Mouse (Mus musculus) forelimb bud, embryonic 11.5 days (tissue): ENCODE measurements around the gene Gm11939.
"Not testable (repeated sequence)": the region's sequence is repeated elsewhere in the genome, so short reads cannot be mapped to it uniquely, and the experiment has no call there.

Source experiments
- DNase-seq: peaks from one replicate; pipeline ENCODE4 v3.0.0-alpha.2; 2012; ENCODE audit warnings: low read depth, low spot score

Gene Gm11939

DNA sequence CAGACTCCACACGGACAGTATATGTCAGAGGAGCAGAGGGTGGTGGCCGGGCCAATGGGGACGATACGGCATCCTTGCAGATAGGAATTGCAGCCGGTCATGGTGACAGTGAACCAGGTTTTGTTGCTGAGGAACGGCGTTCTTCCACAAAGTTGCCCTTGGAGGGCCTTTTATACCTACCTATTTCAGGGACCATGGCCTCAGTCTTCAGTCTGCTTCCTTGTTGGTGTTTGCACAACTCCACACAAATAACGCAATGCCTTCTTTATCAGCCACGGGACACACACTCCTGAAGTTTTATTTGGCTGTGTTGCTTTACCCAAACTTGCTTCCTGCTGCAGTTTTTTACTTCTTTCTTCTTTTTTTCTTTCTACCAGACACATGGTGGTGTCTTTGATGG, at the start of gene Gm11939:
TSS of gene Gm11939 (minus strand) at position 101 of the 400 bp plus-strand sequence.
- no peak for DNase-seq

DNA sequence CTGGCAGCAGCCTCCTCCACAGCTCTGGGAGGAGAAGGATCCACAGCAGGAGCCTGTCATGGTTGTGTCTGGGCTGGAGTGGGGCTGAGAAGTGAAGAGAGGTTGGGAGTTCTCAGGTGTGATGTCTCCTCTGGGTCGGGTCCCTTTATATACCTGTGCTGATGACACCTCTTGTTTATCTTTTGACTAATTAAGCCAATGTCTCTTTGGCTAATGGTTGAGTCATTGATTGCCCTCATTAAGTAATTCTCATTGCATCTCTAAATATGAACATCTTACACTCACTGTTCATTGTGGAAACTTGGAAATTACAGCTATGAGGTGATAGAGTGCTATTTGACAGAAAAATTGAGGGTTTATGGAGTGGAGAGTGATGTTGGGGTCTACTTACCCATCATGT, 43.9 kb upstream of the Gm11939 start, which contains the start of gene Gm11938:
TSS of gene Gm11938 (minus strand) at position 101 of the 400 bp plus-strand sequence.
- not testable (repeated sequence) for DNase-seq

DNA sequence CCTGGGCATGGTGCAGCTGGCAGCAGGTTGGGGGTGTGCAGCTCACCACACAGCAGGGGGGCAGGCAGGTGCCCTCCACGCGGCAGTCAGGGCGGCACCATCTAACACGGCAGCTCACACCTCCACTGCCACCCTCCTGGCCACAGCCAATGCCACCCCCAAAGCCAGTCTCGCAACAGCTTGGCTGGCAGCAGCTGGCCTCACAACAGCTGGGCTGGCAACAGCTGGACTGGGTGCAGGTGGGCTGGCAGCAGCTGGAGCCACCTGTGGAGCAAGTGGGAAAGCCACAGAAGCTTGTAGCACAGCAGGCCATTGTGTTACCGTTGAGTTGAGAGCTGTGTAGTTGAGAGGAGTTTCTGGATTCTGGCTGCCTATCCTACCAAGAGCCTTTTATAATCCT, 38.5 kb upstream of the Gm11939 start, which contains the start of gene Krtap9-3:
TSS of gene Krtap9-3 (minus strand) at position 364 of the 400 bp plus-strand sequence.
- not testable (repeated sequence) for DNase-seq

DNA sequence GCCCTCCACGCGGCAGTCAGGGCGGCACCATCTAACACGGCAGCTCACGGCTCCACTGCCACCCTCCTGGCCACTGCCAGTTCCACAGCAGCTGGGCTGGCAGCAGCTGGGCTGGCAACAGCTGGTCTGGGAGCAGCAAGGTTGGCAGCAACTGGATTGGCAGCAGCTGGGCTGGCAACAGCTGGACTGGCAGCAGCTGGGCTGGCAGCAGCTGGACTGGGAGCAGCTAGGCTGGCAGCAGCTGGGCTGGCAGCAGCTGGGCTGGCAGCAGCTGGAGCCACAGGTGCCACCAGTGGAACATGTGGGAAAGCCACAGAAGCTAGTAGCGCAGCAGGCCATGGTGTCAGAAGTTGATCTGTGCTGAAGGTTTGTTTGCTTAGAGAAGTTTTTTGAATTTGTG, 31.7 kb upstream of the Gm11939 start, which contains the start of gene Krtap1-3:
TSS of gene Krtap1-3 (minus strand) at position 359 of the 400 bp plus-strand sequence.
- DNase-seq = no peak

DNA sequence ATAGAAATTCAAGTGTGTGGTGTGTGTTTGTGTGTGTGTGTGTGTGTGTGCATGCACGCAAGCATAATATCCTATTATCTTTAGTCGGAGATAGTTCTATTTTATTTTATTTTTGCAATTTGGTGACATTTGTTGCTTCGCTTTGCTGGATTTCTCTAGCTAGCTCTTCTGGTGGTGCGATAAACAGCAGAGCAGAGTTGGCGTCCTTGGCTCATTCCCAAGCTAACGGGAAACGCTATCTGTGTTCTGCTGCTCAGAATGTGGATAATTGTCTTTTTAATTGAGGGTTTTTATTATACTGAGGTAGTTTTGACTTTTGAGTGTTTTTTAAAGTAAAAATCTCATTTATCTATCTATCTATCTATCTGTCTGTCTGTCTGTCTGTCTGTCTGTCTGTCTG, 25.8 kb upstream of the Gm11939 start:
- no peak for DNase-seq

DNA sequence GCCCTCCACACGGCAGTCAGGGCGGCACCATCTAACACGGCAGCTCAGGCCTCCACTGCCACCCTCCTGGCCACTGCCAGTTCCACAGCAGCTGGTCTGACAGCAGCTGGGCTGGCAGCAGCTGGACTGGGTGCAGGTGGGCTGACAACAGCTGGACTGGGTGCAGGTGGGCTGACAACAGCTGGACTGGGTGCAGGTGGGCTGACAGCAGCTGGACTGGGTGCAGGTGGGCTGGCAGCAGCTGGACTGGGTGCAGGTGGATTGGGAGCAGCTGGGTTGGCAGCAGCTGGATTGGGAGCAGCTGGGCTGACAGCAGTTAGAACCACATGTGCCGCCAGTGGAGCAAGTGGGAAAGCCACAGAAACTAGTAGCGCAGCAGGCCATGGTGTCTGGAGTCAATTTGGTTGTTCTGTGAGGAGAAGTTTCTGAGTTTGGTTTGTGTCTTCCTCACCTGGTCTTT, 24.0 kb upstream of the Gm11939 start, which contains the start of gene Krtap1-4:
TSS of gene Krtap1-4 (minus strand) at position 410 of the 460 bp plus-strand sequence.
- DNase-seq = no peak

DNA sequence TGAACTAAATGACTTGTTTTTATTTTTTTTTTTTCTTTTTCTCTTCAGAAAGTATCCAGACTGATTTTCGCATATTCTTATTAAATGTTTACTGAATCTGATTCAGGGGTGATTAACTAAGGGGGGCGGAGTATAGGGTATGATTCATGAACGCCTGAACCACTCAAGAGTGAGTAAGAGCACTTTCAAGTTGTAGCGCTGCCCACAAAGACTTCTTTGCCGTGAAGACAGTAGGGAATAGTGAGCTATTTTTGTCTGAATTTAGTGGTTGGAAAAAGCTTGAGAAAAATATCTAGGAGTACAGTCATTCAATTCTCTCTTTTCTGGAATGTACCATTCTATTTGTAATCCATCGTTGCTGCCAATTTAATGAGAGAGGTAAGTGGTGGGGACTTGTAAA, 22.3 kb upstream of the Gm11939 start:
- no peak for DNase-seq

DNA sequence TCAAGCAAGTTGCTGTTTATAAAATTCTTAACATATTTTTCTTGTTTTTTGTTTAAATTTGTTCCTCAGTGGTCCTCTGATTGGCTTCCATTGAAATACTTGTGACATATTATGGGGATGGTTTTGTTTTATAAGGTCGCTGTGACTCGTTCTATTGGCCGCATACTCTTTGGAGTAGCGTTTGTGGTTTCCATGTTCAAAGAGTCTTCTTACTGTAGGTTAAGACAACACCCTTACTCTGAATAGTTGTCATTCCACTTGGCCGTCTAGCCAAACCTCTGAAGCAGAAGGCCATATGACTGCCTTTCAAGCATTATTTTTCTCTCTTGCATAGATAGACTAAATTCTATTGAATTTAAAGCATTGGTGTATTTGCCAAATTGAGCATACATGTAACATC, 21.8 kb upstream of the Gm11939 start:
- DNase-seq = no peak

DNA sequence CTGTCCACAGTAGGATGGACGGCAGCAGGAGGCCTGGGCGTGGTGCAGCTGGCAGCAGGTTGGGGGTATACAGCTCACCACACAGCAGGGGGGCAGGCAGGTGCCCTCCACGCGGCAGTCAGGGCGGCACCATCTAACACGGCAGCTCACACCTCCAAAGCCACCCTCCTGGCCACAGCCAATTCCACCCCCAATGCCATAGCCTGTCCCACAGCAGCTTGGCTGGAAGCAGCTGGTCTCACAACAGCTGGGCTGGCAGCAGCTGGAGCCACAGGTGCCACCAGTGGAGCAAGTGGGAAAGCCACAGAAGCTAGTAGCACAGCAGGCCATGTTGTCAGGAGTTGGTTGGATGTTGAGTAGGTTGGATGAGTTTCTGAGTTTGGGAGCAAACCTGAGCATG, 21.4 kb upstream of the Gm11939 start, which contains the start of gene Krtap1-5:
TSS of gene Krtap1-5 (minus strand) at position 381 of the 400 bp plus-strand sequence.
- DNase-seq = no peak

DNA sequence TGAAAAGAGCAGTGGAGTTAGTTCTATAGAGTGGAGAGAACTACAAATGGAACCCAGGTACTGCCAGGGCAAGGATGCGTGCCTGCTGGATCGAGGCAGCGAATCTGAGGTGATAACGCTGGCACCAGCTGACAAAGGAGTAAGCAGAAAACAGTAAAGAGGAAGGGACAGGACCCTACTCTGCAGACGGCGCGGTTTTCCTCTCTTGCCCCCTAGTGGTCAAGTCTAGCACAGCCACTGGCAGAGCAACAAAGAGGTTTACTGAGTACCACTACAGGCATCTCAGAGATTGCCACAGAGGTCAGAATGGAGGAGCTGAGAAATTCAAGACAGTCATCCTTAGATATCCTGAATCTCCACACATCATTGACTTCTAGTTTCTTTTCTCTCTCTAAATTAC, 14.8 kb upstream of the Gm11939 start:
- peak; percentile 76 for DNase-seq

DNA sequence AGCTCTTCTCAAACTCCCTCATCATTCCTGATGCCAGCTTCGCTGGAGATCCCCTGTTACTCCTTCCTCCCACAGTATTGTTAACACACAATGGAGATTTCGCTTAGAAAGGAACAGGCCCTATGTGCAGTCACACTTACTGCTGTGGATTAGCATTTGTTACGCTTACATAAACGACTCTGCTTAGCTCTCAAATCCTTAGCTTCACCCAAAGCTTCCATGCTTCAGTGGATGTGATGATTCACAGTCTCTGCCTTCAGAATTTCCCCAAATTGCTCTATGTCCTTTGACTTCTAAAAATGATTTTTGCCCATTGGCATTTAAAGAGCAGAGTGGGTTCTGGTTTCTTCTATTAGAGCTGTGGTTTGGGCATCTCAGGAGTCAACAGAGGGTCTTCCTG, 13.9 kb upstream of the Gm11939 start:
- DNase-seq = no peak

DNA sequence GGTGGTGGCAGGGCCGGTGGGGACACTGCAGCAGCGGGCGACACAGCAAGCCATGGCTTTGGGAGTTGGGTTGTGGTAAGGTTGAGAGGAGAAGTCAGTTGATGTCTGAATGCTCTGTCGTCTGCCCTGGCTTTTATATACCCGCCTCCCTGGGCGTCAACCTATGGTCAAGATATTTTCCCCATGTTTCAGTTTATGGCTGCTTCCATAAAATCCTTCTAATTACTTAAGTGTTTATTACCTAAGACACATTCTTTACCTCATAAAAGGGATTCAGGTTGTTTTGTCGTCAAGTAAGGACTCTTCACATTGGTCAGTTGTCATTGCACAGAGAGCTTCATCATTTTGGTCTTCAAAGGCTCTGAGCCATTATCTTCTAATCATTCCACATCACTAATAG, 7.3 kb upstream of the Gm11939 start, which contains the start of gene Krtap3-1:
TSS of gene Krtap3-1 (minus strand) at position 101 of the 400 bp plus-strand sequence.
- no peak for DNase-seq

DNA sequence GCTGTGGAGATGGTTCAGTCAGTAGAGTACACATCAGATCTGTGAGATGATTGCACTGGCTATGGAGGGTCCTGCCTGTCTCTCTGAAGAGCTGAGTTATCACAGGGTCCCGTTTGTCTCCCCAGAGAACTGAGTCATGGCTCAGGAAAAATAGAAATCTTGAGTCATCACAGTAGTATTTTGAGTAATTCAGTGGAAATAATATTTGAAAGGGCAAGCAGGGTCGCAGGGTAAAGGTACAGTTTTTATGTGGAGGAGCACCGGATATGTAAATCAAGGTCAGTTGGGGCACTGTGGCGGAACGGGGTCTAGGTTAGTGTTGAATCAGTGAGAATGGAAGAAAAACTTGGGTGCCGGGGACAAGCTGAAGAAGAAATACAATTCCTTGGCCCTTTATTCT, 3.3 kb upstream of the Gm11939 start:
- DNase-seq = no peak

DNA sequence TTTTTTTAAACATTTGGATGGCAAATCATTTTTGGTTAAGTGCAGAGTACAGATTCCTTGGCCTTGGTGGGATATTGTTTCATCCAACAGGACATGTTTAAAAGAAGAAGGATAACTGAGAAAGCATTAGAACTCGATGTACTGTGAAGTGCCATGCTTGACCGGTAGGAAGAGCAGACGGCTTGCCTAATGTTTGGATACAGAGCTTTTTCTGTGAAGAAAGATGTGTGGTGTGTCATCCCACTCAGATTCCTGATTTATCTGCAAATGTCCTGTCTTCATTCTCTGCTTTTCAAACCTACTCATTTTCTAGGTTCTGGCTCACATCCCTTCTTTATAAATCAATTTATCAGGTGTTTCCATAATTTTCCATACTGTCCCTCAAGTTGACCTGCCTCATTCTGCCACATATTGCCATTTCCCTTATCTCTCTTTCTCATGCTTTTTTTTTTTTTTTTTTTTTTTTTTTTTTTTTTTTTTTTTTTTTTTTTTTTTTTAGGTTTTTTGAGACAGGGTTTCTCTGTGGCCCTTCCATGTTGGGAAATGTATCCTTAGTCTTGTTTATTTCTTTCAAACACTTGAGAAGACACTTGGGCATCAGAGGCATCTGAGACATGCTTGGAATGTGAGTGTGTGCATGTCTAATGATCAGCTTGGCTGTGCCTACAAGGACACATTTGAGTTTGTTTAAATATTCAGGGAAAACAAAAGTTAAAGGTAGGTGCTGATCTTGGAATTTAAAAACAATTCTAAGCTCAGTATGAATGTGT, 1.1 kb downstream of the Gm11939 start:
- no peak for DNase-seq

DNA sequence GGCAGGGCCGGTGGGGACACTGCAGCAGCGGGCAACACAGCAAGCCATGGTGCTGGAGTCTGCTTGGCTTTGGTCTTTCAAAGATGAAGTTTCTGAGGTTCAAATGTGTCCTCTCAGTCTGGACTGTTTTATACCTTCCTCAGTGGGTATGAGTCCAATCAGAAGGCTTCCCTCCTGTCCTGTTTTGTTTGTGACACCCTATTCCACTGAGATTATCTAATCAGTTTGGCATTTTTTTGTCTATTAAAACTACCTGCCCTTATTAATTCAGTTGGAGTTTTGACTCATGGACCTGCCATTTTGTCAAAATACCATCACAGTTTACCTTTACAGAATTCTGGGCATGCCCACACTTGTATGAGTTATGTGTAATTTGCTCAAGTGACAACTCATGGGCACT, 2.5 kb downstream of the Gm11939 start, which contains the start of gene Krtap3-2:
TSS of gene Krtap3-2 (minus strand) at position 101 of the 400 bp plus-strand sequence.
- DNase-seq = no peak

DNA sequence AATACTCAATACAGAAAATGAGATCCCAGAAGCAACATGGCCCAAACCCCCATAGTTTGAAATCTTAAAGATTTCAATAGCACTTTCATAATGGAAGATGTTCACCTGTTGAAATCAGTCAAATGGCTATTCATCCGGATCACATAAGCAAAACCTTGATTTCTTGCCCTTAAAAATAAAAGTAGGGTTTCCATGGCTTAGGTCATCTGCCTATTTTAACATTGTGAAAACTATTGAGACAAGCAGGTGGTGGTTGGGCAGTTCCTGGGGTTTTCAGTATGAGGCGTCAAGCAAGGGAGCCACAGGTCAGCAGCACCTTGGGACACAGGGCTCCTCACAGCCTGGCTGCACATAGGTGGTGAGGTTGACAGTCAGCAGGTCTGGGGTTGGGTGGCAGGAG, 3.1 kb downstream of the Gm11939 start:
- no peak for DNase-seq

DNA sequence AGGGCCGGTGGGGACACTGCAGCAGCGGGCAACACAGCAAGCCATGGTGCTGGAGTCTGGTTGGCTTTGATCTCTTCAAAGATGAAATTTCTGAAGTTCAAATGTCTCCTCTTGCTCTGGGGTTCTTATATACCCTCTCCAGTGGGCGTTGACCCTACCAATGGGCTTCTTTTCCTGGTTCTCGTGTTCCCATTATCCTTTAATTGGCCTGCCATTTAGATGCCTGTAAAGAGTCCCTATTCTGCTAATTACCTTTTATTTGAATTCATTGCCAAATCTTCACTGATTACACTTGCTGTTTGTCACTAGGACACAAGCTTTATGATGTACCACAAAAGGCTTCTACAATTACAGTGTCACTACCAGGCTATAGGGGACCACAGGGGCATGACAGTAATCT, 8.5 kb downstream of the Gm11939 start, which contains the start of gene Krtap3-3:
TSS of gene Krtap3-3 (minus strand) at position 101 of the 400 bp plus-strand sequence.
- no peak for DNase-seq

DNA sequence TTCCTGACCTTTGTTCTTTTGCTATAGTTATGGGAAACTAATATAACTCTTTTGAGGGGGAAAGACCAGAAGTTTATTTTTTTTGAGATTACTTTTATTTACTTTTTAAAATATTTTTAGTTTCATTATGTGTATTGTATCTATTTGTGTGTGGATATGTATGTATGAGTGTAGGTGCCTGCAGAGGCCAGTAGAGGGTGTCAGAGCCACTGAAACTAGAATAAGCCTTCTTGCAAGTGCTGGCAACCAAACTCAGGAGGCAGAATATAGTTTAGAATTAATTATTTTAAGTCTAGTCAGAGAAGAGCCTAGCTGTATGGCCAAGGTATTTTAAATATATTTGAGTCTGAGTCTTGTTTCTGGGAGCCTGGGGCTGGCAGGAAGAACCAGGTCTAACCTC, 11.4 kb downstream of the Gm11939 start:
- no peak for DNase-seq

DNA sequence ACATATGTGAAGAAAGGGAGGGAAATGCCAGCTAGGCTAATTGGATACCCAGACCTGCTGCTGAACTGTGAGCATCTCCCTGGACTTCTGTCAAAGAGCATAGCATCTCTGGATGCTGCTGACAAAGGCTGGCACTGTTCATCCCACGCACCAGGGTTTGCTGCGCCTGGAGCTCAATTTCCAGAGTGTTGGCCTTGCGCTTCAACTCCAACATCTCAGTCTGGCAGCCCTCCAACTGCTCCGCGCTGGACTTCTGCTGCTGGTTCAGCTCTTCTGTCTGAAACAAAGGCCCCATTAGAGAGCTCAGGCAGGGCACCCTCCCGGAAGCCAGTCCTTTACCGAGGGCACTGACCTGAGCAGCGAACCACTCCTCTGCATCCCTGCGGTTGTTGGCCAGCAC, 19.5 kb downstream of the Gm11939 start:
- DNase-seq = no peak

DNA sequence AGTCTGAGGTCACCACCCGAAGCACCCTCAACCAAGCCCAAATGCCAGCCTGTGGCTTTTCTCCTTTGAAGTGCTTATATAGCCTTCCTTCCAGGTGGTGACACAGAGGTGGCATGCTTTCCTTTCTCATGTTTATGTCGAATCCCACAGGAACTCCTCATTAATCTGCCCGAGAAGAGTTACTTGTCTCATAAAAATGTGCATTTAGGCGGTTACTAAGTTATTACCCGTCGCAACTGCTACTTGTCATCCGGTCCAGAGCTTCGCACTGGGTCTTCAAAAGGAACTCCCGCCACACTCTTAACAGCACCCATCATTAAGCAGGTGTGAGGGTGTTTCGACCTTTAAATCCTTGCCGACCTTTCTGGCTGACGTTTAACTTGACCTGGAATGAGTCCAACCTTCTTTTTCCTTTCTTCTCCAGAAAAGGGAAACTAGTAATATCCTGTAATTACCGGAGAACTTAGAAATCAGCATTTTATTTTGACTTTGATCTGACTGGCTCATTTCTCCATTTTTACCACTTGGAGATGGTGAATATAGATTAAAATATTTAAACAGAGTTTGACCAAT, 37.9 kb downstream of the Gm11939 start, which contains the start of gene Krt39:
TSS of gene Krt39 (minus strand) at position 51 of the 573 bp plus-strand sequence.
- DNase-seq = peak; percentile 36

DNA sequence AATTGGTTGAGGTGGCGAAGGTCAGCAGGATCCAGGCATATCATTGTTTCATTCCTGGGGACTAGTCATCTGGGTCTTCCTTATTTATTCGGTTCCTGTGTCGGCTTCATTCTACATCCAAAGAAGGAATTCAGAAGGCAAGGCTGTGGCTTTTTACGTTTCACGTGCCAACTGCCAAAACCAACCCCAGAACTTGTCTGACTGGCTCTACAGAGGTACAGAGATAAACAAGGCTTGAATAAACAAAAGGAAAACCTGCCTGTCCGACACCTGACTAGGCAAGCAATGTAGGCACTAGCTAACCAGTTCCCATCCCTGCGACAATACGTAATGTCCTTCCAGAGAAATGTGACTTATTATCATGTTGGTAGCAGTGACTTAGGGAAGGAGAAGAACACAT, 45.2 kb downstream of the Gm11939 start:
- no peak for DNase-seq
